Mouse (Mus musculus) thymus, postnatal 0 days (tissue): Measurements from ENCODE around the gene Etv6. TPM values are rescaled to one million over a fixed set of nuclear protein-coding genes. Genes with fewer than 3 reads are reported as not detected.

Source experiments
- DNase-seq: peaks from one replicate; pipeline ENCODE4 v3.0.0-alpha.2; 2015; ENCODE audit warnings: low spot score
- polyA plus RNA-seq: library from polyadenylated mRNA; unstranded; fragments of >200 nt; fragmentation: Nextera tagmentation; extraction: Ambion mirVana; gene quantifications from 2 replicates; pipeline ENCODE4 v1.2.1, GENCODE M21; 2015

Gene Etv6
- polyA plus RNA-seq, 1 experiment from 2014 or later, result 12.1 TPM

- DNase-seq, result no peak
Measured at GRCm38 (mm10) chr6:134043545-134043944, 8.0 kb downstream of the Etv6 start.

- DNase-seq, result no peak
Measured at GRCm38 (mm10) chr6:134045092-134045868, 9.8 kb downstream of the Etv6 start.

GRCm38 (mm10) chr6:134046136-134046535 lies 10.6 kb downstream of the Etv6 start:
- DNase-seq, result no peak

GRCm38 (mm10) chr6:134047249-134047648 lies 11.7 kb downstream of the Etv6 start:
- DNase-seq, result no peak

GRCm38 (mm10) chr6:134047974-134048373 lies 12.5 kb downstream of the Etv6 start:
- peak; percentile 48 for DNase-seq

- no peak for DNase-seq
Measured at GRCm38 (mm10) chr6:134048965-134049364, 13.5 kb downstream of the Etv6 start.

- no peak for DNase-seq
Measured at GRCm38 (mm10) chr6:134050466-134050865, 15.0 kb downstream of the Etv6 start.

- no peak for DNase-seq
Measured at GRCm38 (mm10) chr6:134051950-134052349, 16.4 kb downstream of the Etv6 start.

GRCm38 (mm10) chr6:134053146-134053545 lies 17.6 kb downstream of the Etv6 start:
- DNase-seq, result no peak

- DNase-seq, result no peak
Measured at GRCm38 (mm10) chr6:134053566-134053965, 18.1 kb downstream of the Etv6 start.

- DNase-seq, result no peak
Measured at GRCm38 (mm10) chr6:134055588-134055987, 20.1 kb downstream of the Etv6 start.

GRCm38 (mm10) chr6:134058451-134058850 lies 23.0 kb downstream of the Etv6 start:
- DNase-seq, result no peak

- DNase-seq, result no peak
Measured at GRCm38 (mm10) chr6:134058886-134059551, 23.5 kb downstream of the Etv6 start.

GRCm38 (mm10) chr6:134059552-134059891 lies 24.0 kb downstream of the Etv6 start:
- DNase-seq, result no peak

GRCm38 (mm10) chr6:134060036-134060435 lies 24.5 kb downstream of the Etv6 start:
- DNase-seq, result no peak

GRCm38 (mm10) chr6:134060811-134061210 lies 25.3 kb downstream of the Etv6 start:
- no peak for DNase-seq

GRCm38 (mm10) chr6:134065018-134065725 lies 29.7 kb downstream of the Etv6 start:
- DNase-seq, result peak; percentile 36

- DNase-seq, result no peak
Measured at GRCm38 (mm10) chr6:134066112-134066511, 30.6 kb downstream of the Etv6 start.

- DNase-seq, result no peak
Measured at GRCm38 (mm10) chr6:134066996-134067395, 31.5 kb downstream of the Etv6 start.

GRCm38 (mm10) chr6:134067536-134067935 lies 32.0 kb downstream of the Etv6 start:
- DNase-seq, result no peak

- no peak for DNase-seq
Measured at GRCm38 (mm10) chr6:134072439-134072838, 36.9 kb downstream of the Etv6 start.

GRCm38 (mm10) chr6:134072906-134073305 lies 37.4 kb downstream of the Etv6 start:
- no peak for DNase-seq
